Mouse (Mus musculus) ES-E14 (cell line): ENCODE results near the gene Arhgap20.

Experiments used
- CHD2 ChIP-seq: IDR thresholded peaks from 2 replicates; pipeline ENCODE4 v1.6.1; 2014; ENCODE audit warnings: mild to moderate bottlenecking, low read depth, low read length, inconsistent platforms
- MAFK ChIP-seq: IDR thresholded peaks from 2 replicates; pipeline ENCODE4 v1.6.1; 2014; ENCODE audit warnings: mild to moderate bottlenecking, low read depth, low read length, inconsistent platforms; ENCODE audit not compliant: insufficient read depth
- ZC3H11A ChIP-seq: IDR thresholded peaks from 2 replicates; pipeline ENCODE4 v1.6.1; 2012; ENCODE audit warnings: low read depth, mild to moderate bottlenecking, inconsistent platforms, low read length, borderline replicate concordance

- TF ChIP-seq CHD2 (no peak), MAFK (no peak), ZC3H11A (no peak)
Observed at GRCm38 (mm10) chr9:51864273-51864672, 99.1 kb downstream of the Arhgap20 start.
